8 mouse cellular contexts compared by ENCODE assay signal in the genomic region with DNA sequence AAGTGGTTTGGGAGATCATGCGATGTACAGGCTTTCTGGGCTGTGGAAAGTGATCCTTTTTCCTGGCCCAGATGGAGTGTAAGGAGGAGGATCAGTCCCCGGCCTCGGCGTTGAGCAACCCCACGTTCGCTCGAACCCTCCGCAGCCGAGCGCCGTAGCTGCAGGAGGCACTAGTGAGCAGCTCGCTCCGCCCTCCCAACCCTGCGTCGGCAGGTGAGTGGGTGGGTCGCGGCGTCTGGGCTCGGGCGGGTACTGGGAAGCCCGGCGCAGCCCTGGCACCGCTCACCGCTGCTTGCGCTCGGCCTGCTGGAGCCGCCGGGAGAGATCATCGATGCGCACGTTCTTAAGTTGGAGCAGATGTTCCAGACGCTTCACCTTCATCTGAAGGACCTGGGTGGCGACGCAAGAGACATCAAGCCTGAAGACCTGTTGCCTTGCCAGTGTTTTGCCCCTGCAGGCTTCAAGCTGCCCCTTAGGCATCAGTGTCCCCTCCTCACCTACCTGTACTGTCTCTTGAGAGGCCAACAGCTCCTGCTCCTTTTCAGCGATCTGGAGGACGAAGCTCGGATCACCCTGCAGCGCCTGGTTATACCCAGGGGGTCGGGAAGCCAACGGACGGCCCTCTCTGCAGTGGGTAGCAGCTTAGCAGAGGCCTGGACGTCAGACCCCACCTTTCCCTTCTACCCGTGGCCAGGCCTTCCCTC. TPM values are rescaled to one million over a fixed set of nuclear protein-coding genes. Genes with fewer than 3 reads are reported as not detected.
A peak's percentile ranks its signal among the peaks of the same experiment; 100 is the strongest.
DNase-seq lines count a peak whose midpoint lies in the region; ATAC-seq and TF ChIP-seq lines count a peak whose summit lies in the region.

No protein-coding gene starts in this region.

- no peaks in the 10 kb centered on the region for H3K36me3 ChIP-seq in limb, embryonic 11.5 days (ENCODE audit: control insufficient read depth, insufficient read depth, low read length)
- H3K36me3 ChIP-seq in midbrain, embryonic 15.5 days (replicated peaks), result no peaks in the 10 kb centered on the region
- no peaks in the 10 kb centered on the region for H3K36me3 ChIP-seq in stomach, embryonic 15.5 days

- no peak for TF ChIP-seq POLR2A in brain, embryonic 14.5 days (IDR thresholded peaks at IDR 0.05; ENCODE audit: borderline replicate concordance, extremely low read depth, insufficient read depth, insufficient read length, poor library complexity, severe bottlenecking)

- peak; percentile 26 for ATAC-seq in granulocyte monocyte progenitor cell, adult 5-6 weeks (replicated peaks; ENCODE audit: poor library complexity, severe bottlenecking)
- no peak for ATAC-seq in limb, embryonic 11.5 days (ENCODE audit: insufficient number of reproducible peaks, low FRiP score, low TSS enrichment, low read depth)
- no peak for ATAC-seq in midbrain, embryonic 15.5 days (replicated peaks)
- ATAC-seq in stomach, embryonic 15.5 days (ENCODE audit: insufficient read depth, low FRiP score, low read depth), result no peak
- ATAC-seq in monocyte, adult 5-6 weeks (replicated peaks; ENCODE audit: insufficient number of reproducible peaks, low FRiP score, low TSS enrichment, poor library complexity, severe bottlenecking), result no peak

- peaks cover 36% of the 10 kb centered on the region for H3K27me3 ChIP-seq in limb, embryonic 11.5 days (ENCODE audit: control insufficient read depth, insufficient read depth, low read length)
- peaks cover 24% of the 10 kb centered on the region for H3K27me3 ChIP-seq in midbrain, embryonic 15.5 days (replicated peaks)
- H3K27me3 ChIP-seq in stomach, embryonic 15.5 days (replicated peaks), result peaks cover 13% of the 10 kb centered on the region

- H3K4me1 ChIP-seq in limb, embryonic 11.5 days (ENCODE audit: control insufficient read depth, insufficient read depth, low read length), result peaks cover 10% of the 10 kb centered on the region
- H3K4me1 ChIP-seq in midbrain, embryonic 15.5 days, result peaks cover 34% of the 10 kb centered on the region
- peaks cover 31% of the 10 kb centered on the region for H3K4me1 ChIP-seq in stomach, embryonic 15.5 days

- no peak overlapping the region for H3K27ac ChIP-seq in limb, embryonic 11.5 days (replicated peaks; ENCODE audit: low read depth, low read length)
- H3K27ac ChIP-seq in midbrain, embryonic 15.5 days, result no peak overlapping the region
- no peak overlapping the region for H3K27ac ChIP-seq in stomach, embryonic 15.5 days

- H3K4me3 ChIP-seq in limb, embryonic 11.5 days (ENCODE audit: low read depth, low read length), result peak overlapping the region; percentile 26
- no peak overlapping the region for H3K4me3 ChIP-seq in midbrain, embryonic 15.5 days
- H3K4me3 ChIP-seq in stomach, embryonic 15.5 days (replicated peaks), result peak overlapping the region; percentile 13; the same call in 1 of the 2 replicates

- no peaks in the 10 kb centered on the region for H3K9me3 ChIP-seq in limb, embryonic 11.5 days (ENCODE audit: control insufficient read depth, low read length)
- no peaks in the 10 kb centered on the region for H3K9me3 ChIP-seq in midbrain, embryonic 15.5 days
- no peaks in the 10 kb centered on the region for H3K9me3 ChIP-seq in stomach, embryonic 15.5 days

- H3K9ac ChIP-seq in limb, embryonic 11.5 days (ENCODE audit: low read length), result no peak overlapping the region
- H3K9ac ChIP-seq in midbrain, embryonic 15.5 days, result no peak overlapping the region
- no peak overlapping the region for H3K9ac ChIP-seq in stomach, embryonic 15.5 days

- peak; percentile 46 for DNase-seq in ES-CJ7 (ENCODE audit: low read depth, low spot score)
- DNase-seq in brain, embryonic 14.5 days (ENCODE audit: low read depth), result no peak
- peak; percentile 80 for DNase-seq in kidney, adult 18-20 months
- peak; percentile 54 for DNase-seq in limb, embryonic 11.5 days (ENCODE audit: low spot score)

- 2% methylated on average over 42 of the region's 43 CpGs for WGBS in limb, embryonic 11.5 days
- 15% methylated on average over 43 of the region's 43 CpGs for WGBS in midbrain, embryonic 15.5 days
- 19% methylated on average over 43 of the region's 43 CpGs for WGBS in stomach, embryonic 15.5 days

- peak overlapping the region; percentile 47 for H3K4me2 ChIP-seq in limb, embryonic 11.5 days (ENCODE audit: low read depth, severe bottlenecking)
- H3K4me2 ChIP-seq in midbrain, embryonic 15.5 days, result peak overlapping the region; percentile 15
- H3K4me2 ChIP-seq in stomach, embryonic 15.5 days, result peak overlapping the region; percentile 48

- TF ChIP-seq CTCF in brain, embryonic 14.5 days (IDR thresholded peaks at IDR 0.05; ENCODE audit: borderline replicate concordance, extremely low read depth, insufficient read depth, insufficient read length), result 0 out of 2 replicates have a peak, but pooled peaks have one; percentile 2

RNA-seq across cellular contexts. Expression of gene Cenpb, which starts 8.3 kb away (rescaled TPM):
- 71.2 and 89.3 TPM in 2 replicates for polyA plus RNA-seq in brain, embryonic 14.5 days (2012; rRNA removed)
- 14.3 and 24.3 TPM in 2 replicates for total RNA-seq in granulocyte monocyte progenitor cell, adult 5-6 weeks (2014; fragmentation: Nextera tagmentation)
- total RNA-seq in granulocyte monocyte progenitor cell, adult 5-6 weeks (2017), result 16.1 and 18.6 TPM in 2 replicates
- polyA plus RNA-seq in limb, embryonic 11.5 days (2014; fragmentation: Nextera tagmentation; extraction: Ambion mirVana), result 6.8 and 8.5 TPM in 2 replicates
- polyA plus RNA-seq in midbrain, embryonic 15.5 days (2015; fragmentation: Nextera tagmentation; extraction: Ambion mirVana), result 16.0 and 16.4 TPM in 2 replicates
- 15.4 and 16.4 TPM in 2 replicates for polyA plus RNA-seq in stomach, embryonic 15.5 days (2015; fragmentation: Nextera tagmentation; extraction: Ambion mirVana)
- 12.5 to 17.0 TPM (median 14.0 TPM) in 3 replicates for total RNA-seq in monocyte, adult 5-6 weeks (2017)

RNA-seq across cellular contexts. Expression of gene 1700037H04Rik, which starts 11.7 kb away (rescaled TPM):
- 113 and 118 TPM in 2 replicates for polyA plus RNA-seq in brain, embryonic 14.5 days (2012; rRNA removed)
- 66.9 and 115 TPM in 2 replicates for total RNA-seq in granulocyte monocyte progenitor cell, adult 5-6 weeks (2014; fragmentation: Nextera tagmentation)
- total RNA-seq in granulocyte monocyte progenitor cell, adult 5-6 weeks (2017), result 30.3 and 40.6 TPM in 2 replicates
- 78.0 and 78.9 TPM in 2 replicates for polyA plus RNA-seq in limb, embryonic 11.5 days (2014; fragmentation: Nextera tagmentation; extraction: Ambion mirVana)
- polyA plus RNA-seq in midbrain, embryonic 15.5 days (2015; fragmentation: Nextera tagmentation; extraction: Ambion mirVana), result 71.2 and 81.5 TPM in 2 replicates
- 74.2 and 75.0 TPM in 2 replicates for polyA plus RNA-seq in stomach, embryonic 15.5 days (2015; fragmentation: Nextera tagmentation; extraction: Ambion mirVana)
- 4.0 to 11.8 TPM (median 5.2 TPM) in 3 replicates for total RNA-seq in monocyte, adult 5-6 weeks (2017)

RNA-seq across cellular contexts. Expression of gene Cdc25b, which starts 15.2 kb away (rescaled TPM):
- polyA plus RNA-seq in brain, embryonic 14.5 days (2012; rRNA removed), result 41.4 and 54.8 TPM in 2 replicates
- total RNA-seq in granulocyte monocyte progenitor cell, adult 5-6 weeks (2014; fragmentation: Nextera tagmentation), result 4.9 and 5.8 TPM in 2 replicates
- 6.7 and 6.8 TPM in 2 replicates for total RNA-seq in granulocyte monocyte progenitor cell, adult 5-6 weeks (2017)
- 48.7 and 49.6 TPM in 2 replicates for polyA plus RNA-seq in limb, embryonic 11.5 days (2014; fragmentation: Nextera tagmentation; extraction: Ambion mirVana)
- polyA plus RNA-seq in midbrain, embryonic 15.5 days (2015; fragmentation: Nextera tagmentation; extraction: Ambion mirVana), result 23.9 and 27.0 TPM in 2 replicates
- polyA plus RNA-seq in stomach, embryonic 15.5 days (2015; fragmentation: Nextera tagmentation; extraction: Ambion mirVana), result 57.6 and 62.6 TPM in 2 replicates
- 7.7 to 39.4 TPM (median 11.3 TPM) in 3 replicates for total RNA-seq in monocyte, adult 5-6 weeks (2017)

RNA-seq across cellular contexts. Expression of gene Spef1, which starts 15.5 kb away (rescaled TPM):
- polyA plus RNA-seq in brain, embryonic 14.5 days (2012; rRNA removed), result 35.4 and 36.4 TPM in 2 replicates
- 2.0 and 2.7 TPM in 2 replicates for total RNA-seq in granulocyte monocyte progenitor cell, adult 5-6 weeks (2014; fragmentation: Nextera tagmentation)
- 1.2 and 1.9 TPM in 2 replicates for total RNA-seq in granulocyte monocyte progenitor cell, adult 5-6 weeks (2017)
- 3.7 and 5.2 TPM in 2 replicates for polyA plus RNA-seq in limb, embryonic 11.5 days (2014; fragmentation: Nextera tagmentation; extraction: Ambion mirVana)
- polyA plus RNA-seq in midbrain, embryonic 15.5 days (2015; fragmentation: Nextera tagmentation; extraction: Ambion mirVana), result 10.6 and 11.3 TPM in 2 replicates
- 5.7 TPM in 2 replicates for polyA plus RNA-seq in stomach, embryonic 15.5 days (2015; fragmentation: Nextera tagmentation; extraction: Ambion mirVana)
- 0.38 to 1.6 TPM in 2 of 3 replicates, not detected in the other for total RNA-seq in monocyte, adult 5-6 weeks (2017)

RNA-seq across cellular contexts. Expression of gene Ap5s1, which starts 35.3 kb away (rescaled TPM):
- 34.9 and 45.3 TPM in 2 replicates for polyA plus RNA-seq in brain, embryonic 14.5 days (2012; rRNA removed)
- total RNA-seq in granulocyte monocyte progenitor cell, adult 5-6 weeks (2014; fragmentation: Nextera tagmentation), result 5.7 and 5.9 TPM in 2 replicates
- 1.0 and 1.5 TPM in 2 replicates for total RNA-seq in granulocyte monocyte progenitor cell, adult 5-6 weeks (2017)
- 25.3 and 27.3 TPM in 2 replicates for polyA plus RNA-seq in limb, embryonic 11.5 days (2014; fragmentation: Nextera tagmentation; extraction: Ambion mirVana)
- polyA plus RNA-seq in midbrain, embryonic 15.5 days (2015; fragmentation: Nextera tagmentation; extraction: Ambion mirVana), result 36.5 and 37.5 TPM in 2 replicates
- 23.2 and 23.7 TPM in 2 replicates for polyA plus RNA-seq in stomach, embryonic 15.5 days (2015; fragmentation: Nextera tagmentation; extraction: Ambion mirVana)
- total RNA-seq in monocyte, adult 5-6 weeks (2017), result 3.0 to 15.2 TPM (median 13.2 TPM) in 3 replicates
